Mouse (Mus musculus) thymus, postnatal 25 days (tissue): ENCODE data around the gene Lamtor2.

Experiments
- DNase-seq: peaks from one replicate; pipeline ENCODE4 v3.0.0; 2022

The Lamtor2 gene

DNA sequence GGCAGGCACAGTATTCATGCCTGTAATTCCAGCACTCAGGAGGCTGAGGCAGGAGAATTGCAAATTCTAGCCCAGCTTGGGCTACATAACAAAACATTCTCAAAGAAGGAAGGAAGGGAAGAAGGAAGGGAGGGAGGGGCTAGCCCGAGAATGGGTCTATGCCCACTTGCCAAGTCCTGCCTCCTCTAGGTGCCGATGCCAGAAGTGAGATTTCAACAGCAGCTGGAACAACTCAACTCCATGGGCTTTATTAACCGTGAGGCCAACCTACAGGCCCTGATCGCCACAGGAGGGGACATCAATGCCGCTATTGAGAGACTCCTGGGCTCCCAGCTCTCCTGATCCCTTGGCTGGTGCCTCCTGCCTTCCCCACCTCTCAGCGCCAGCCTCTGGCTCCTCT lies 15.0 kb upstream of the Lamtor2 start:
- no peak for DNase-seq

DNA sequence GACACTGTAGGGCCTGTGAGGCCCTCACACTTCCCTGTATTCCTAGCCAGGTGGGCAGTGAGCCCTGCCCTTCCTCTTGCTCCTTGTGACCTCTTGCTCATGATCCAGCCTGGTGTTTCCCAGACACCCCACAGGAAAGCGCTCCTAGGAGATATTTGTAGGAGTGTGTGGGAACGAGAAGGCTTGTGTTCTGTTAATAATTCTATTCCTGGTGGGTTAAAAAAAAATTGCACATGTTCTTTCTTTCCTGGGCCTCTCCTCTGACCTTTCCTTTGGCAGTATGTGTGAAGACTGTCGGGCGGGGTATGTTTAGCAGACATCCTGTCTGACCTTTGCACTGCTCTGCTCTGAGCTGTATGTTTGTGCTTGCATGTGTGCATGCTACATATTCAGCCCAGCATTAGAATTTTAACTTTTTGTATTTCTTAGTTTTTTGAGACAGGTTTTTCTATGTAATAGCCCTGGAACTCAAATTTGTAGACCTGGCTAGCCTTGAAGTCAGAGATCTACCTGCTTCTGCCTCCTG lies 13.7 kb upstream of the Lamtor2 start:
- no peak for DNase-seq

DNA sequence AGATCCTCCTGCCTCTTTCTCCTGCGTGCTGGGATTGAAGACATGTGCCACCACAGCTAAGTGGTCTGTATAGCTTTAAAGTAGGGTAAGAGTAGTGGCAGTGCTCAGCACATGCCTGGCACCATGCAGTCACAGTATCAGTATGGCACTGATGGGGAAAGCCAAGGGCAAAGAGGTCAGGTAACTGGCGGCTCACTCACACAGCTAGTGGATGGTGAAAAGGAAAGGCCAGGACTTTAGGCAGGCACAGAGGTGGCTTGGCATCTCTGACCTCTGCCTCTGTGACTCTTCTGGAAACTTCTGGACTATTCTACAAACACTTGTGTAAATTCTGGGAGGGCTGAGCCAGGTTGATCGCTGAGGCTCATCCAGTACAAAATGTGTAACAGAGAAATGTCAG lies 13.2 kb upstream of the Lamtor2 start:
- no peak for DNase-seq

- no peak for DNase-seq
Observed at GRCm38 (mm10) chr3:88563966-88564365, 11.1 kb upstream of the Lamtor2 start.

DNA sequence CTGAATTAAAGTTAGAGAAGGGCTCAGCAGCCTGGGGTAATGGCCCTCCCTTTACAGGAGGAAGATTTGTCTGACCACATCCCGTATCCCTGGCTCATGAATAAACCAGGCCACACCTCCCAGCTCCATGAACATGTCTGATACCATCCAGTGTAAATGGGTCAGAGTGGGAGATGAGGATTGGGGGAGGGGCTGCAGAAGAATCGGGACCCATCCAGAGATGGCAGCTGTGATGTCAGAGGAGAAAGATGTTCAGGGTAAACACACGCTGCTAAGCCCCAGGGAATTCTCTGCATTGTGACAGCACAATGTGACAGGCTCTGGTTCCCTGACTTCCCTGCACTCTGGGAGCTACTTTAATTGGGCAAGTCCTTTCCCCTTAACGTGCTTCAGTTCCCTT lies 10.6 kb upstream of the Lamtor2 start:
- DNase-seq = no peak

DNA sequence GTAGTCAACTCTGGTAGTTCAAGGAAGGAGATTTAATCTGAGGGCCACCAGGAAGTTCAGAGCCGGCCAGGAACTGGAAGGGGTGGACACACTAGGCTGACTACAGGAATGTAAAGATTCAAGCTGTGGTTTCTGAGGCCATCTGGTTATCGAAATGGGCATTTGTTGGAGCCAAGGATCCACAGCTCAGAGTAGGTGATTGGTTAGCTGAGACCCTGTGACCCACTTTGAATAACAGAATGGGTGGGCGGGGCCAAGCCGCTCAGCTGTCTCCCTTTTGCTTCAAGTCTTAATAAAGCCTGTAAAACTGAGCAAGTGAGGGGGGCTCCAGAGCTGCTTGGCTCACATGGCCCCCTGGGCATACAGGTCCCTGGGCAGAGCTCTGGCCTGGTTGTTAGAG lies 9.1 kb upstream of the Lamtor2 start:
- no peak for DNase-seq

DNA sequence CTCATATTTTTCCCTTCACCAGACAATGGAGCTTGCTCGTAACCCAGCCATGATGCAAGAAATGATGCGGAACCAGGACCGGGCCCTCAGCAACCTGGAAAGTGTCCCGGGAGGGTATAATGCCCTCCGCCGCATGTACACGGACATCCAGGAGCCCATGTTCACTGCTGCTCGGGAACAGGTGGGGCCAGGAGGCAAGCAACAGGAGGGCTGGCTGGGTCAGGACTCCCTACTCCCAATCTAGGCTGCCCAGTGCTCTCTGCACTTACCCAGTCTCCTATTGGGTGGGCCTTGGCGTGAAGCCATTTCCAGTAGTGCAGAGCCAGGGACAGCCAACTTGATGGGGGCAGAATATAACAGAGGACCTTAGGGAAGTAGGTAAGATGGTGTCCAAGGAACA lies 6.7 kb upstream of the Lamtor2 start:
- DNase-seq = no peak

- no peak for DNase-seq
Observed at GRCm38 (mm10) chr3:88556616-88557015, 3.7 kb upstream of the Lamtor2 start.

DNA sequence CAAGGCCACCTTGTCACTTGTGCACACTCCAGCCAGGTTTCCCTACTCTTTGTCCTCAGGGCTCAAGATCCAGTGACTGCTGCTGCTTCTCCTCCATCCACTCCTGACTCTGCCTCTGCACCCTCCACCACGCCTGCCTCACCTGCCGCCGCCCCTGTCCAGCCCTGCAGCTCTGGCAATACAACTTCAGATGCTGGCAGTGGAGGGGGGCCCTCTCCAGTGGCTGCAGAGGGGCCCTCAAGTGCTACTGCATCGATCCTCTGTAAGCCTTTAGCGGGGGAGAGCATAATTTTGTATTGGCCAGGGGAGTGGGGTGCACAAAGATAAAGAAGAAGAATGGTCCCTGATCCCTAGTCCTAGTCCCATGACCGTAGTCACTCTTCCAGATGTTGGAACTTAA lies 2.9 kb upstream of the Lamtor2 start:
- no peak for DNase-seq

- DNase-seq = no peak
Observed at GRCm38 (mm10) chr3:88555069-88555605, 2.3 kb upstream of the Lamtor2 start.

DNA sequence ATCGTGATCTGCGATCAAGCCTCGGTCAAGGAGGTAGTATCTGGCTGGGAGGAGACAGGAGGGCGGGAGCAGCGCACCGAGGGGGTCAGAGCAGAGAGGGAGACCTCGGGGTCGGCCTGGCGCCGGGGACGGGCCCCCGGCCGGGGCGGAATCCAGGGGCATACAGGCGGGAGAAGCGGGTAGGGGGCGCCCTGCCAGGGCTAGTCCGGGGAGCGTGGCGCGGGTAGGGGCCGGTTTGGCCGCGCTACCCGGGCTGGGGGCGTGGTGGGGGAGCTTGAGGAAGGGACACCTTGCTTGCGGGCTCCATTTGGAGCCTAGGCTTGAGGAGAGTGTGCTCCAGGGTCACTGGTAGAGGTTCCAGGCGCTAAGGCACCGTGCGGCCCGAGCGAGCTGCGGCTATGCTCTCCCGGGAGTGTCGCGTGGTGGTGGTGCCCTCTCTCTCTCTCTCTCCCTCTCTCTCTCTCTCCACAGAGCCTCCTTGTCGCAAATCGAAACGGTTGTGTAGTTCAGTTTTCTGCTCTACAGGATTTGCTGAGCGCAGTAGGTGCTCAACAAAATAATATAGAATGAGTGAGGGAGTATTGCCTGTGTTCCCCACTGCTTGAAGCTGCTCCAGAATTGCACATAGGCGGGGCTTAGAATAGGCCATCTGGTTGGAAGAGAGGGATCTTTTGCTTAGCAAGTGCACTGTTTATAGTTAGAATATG lies 1.2 kb upstream of the Lamtor2 start:
- peak; percentile 81 for DNase-seq

DNA sequence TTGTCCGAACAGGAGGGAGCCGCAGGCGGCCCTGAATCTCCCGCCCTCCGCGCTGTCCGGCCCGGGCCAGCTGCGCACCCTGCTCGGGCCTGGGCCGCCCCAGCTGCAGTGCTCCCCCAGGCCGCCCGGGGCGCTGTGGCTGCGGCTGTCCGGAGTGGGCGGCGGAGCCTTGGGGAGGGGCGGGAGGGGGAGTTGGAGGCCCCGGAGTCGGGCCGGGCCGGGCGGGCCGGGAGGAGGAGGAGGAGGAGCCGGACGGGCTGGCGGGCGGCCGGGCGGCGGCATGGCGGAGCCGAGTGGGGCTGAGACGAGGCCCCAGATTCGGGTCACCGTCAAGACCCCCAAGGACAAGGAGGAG lies 628 bp upstream of the Lamtor2 start, which contains the start of gene Ubqln4:
Ubqln4 (plus strand) TSS at position 234 of the 355 bp plus-strand sequence.
- DNase-seq = peak; percentile 93

DNA sequence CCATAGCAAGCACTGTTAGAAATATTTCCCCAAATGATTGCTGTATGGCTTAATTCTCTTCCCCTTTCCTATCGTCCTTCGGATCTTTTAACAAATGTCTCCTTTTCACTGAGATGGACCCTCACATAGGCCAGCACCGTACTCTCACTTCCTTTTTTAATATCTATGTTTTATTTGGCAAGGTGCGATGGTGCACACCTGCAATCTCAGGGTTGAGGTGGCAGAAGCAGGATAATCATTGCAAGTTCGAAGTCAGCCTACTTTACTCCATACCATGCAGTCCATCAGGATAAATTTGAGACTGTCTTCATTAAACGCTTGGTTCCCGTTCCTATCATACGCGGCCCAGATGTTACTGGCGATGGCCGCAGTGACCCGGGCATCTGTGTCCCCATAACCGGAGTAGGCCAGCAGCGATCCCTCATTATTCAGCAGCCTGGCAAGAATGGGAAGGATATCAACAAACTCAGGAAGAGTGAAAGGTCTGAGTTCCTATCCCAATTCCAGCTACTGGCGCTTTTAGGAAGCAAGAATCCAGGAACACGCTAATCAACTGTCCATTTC lies 710 bp downstream of the Lamtor2 start:
- no peak for DNase-seq

- DNase-seq = no peak
Observed at GRCm38 (mm10) chr3:88551586-88551985, 1.3 kb downstream of the Lamtor2 start.

DNA sequence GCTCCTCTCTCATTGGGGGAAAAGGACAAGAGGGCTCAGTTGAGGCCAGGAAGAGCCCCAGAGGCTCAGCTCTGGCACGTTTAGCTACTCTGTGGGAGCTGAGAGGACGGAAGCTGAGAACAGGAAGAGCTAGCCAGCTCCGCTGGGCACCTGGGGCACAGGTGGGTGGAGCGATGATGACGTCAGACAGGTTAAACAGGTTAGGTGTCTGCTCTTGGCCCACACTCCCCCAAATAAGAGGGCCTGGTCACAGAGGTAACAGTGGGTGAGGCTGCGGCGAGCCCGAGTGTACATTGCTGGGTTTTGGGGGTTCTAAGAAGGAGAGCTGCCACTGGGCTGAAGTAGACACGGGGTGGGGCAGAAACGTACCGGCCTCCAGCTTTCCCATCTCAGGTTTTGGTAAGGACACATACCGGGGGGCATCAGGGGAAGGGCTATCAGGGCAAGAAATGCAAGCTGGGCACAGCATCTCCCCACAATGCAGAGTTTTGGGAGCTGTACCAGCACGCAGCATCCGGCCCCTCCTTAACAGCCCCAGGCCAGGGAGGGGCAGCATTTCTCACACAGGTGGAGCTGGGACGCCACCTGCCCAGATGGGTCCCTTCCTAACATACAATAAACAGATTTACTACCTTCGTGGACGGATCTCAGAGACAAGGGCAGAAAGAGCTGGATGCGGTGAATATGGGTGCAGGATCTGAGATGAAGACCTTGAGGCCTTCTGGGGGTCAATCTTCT lies 4.5 kb downstream of the Lamtor2 start, which contains the start of gene Rab25:
Rab25 (minus strand) TSS at position 121 of the 738 bp plus-strand sequence.
- no peak for DNase-seq

- no peak for DNase-seq
Observed at GRCm38 (mm10) chr3:88546674-88547418, 6.0 kb downstream of the Lamtor2 start.

- DNase-seq = no peak
Observed at GRCm38 (mm10) chr3:88544955-88545591, 7.8 kb downstream of the Lamtor2 start.

DNA sequence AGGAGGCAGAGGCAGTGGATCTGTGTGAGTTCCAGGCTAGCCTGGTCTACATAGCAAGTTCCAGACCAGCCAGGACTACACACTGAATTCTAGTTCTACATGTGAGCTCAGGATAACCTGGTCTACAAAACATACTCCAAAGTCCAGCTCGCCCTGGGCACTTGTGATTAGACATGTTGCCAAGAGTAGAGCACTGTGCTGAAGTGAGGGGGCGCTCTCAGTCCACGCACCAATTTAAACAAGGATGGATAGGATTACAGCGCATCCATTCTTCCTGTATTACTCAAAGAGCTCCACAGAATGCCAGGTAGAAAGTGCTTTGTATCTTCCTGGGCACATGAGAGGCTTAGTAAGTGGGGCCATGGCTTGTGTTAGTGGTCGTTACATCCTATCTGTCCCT lies 8.4 kb downstream of the Lamtor2 start:
- DNase-seq = no peak

GRCm38 (mm10) chr3:88543651-88544410 lies 9.0 kb downstream of the Lamtor2 start:
- no peak for DNase-seq

DNA sequence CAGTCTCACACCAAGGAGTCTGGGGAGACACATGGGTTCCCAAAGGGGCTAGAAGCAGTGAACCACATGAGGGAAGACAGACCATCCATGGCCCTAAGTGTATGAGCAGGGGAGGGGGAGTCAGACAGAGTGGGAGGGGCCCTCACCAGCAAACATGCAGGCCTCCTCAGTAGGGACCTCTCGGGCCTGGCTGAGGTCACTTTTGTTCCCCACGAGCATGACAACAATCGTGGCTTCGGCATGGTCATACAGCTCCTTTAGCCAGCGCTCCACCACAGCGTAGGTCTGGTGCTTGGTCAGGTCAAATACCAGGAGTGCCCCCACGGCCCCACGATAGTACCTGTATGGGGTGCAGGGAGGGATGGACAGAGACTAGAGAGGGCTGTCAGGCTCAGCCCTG lies 9.7 kb downstream of the Lamtor2 start:
- no peak for DNase-seq

GRCm38 (mm10) chr3:88542486-88542885 lies 10.4 kb downstream of the Lamtor2 start:
- DNase-seq = no peak
